Mouse (Mus musculus) B cell, adult (primary cell): ENCODE data around the gene Stpg4. TPM values are rescaled to one million over a fixed set of nuclear protein-coding genes. Genes with fewer than 3 reads are reported as not detected.

Experiments used
- total RNA-seq: library from RNA; stranded (reverse); gene quantifications from 4 replicates; pipeline ENCODE4 v1.2.4, GENCODE M21; 2023; ENCODE audit not compliant: inconsistent age

The Stpg4 gene
- 0.75 to 1.7 TPM (median 1.3 TPM) in 3 of 4 replicates, not detected in the other for total RNA-seq

GRCm38 (mm10) chr17:87427511-87427910, at the start of gene Stpg4:
Gene Stpg4 (minus strand): TSS chr17:87427741.

GRCm38 (mm10) chr17:87446767-87447611, 19.4 kb upstream of the Stpg4 start, which contains the start of gene Calm2:
Gene Calm2 (minus strand): TSS chr17:87446935.

Other genes with a start within 250 kb of the Stpg4 start
- gene Mcfd2, start 161.8 kb downstream of the Stpg4 start, total RNA-seq, result 17.7 to 21.3 TPM (median 19.9 TPM) in 4 replicates
- 170 to 194 TPM (median 180 TPM) in 4 replicates for gene Ttc7, start 144.9 kb downstream of the Stpg4 start, total RNA-seq
- gene Calm2, start 19.2 kb upstream of the Stpg4 start, total RNA-seq, result 426 to 475 TPM (median 455 TPM) in 4 replicates
- 0.96 to 2.0 TPM (median 1.5 TPM) in 4 replicates for gene Epcam, start 208.2 kb upstream of the Stpg4 start, total RNA-seq
- 29.8 to 39.8 TPM (median 36.1 TPM) in 4 replicates for gene Msh2, start 244.6 kb upstream of the Stpg4 start, total RNA-seq